Mouse (Mus musculus): ENCODE measurements around the gene Pheta2. TPM values are rescaled to one million over a fixed set of nuclear protein-coding genes. Genes with fewer than 3 reads are reported as not detected.
A peak's percentile ranks its signal among the peaks of the same experiment; 100 is the strongest.
"Not testable (repeated sequence)": the region's sequence is repeated elsewhere in the genome, so short reads cannot be mapped to it uniquely, and the experiment has no call there.

The Pheta2 gene
- polyA plus RNA-seq, 1 experiment, result 2.5 TPM

DNA sequence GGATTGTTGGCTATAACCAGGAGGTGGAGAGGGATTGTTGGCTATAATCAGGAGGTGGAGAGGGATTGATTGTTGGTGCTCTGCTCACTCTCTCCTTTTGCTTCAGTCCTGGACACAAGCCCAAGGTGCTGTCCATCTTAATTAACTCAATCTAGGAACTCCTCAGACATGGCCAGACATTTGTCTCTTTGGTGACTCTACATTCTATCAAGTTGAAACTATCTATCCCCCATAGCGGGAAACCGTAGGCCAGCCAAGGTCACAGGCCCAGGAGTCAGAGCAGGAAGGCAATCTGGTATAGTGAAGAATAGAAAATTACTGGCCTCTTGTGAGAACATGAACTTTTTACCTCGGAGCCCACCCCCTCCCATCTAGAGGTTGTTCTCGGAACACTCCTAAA, 23.5 kb downstream of the Pheta2 start:
- Histone ChIP-seq H3K27ac (ENCODE audit: insufficient read depth, low read depth, low read length) (no peak overlapping the region), H3K4me1 (ENCODE audit: control insufficient read depth, insufficient read depth, low read length) (no peaks in the 10 kb centered on the region), H3K4me3 (ENCODE audit: insufficient read depth, low read length) (no peak overlapping the region)
- no peak for TF ChIP-seq CTCF (IDR thresholded peaks at IDR 0.05; ENCODE audit: low read depth, low read length)
- TF ChIP-seq POLR2A (IDR thresholded peaks at IDR 0.05; ENCODE audit: borderline replicate concordance, low read depth, low read length), result no peak

GRCm38 (mm10) chr15:82363801-82364200, 25.1 kb downstream of the Pheta2 start:
- not testable (repeated sequence) for H3K4me3 ChIP-seq (ENCODE audit: insufficient read depth, low read length); H3K27ac ChIP-seq (ENCODE audit: insufficient read depth, low read depth, low read length); H3K4me1 ChIP-seq (ENCODE audit: control insufficient read depth, insufficient read depth, low read length)

DNA sequence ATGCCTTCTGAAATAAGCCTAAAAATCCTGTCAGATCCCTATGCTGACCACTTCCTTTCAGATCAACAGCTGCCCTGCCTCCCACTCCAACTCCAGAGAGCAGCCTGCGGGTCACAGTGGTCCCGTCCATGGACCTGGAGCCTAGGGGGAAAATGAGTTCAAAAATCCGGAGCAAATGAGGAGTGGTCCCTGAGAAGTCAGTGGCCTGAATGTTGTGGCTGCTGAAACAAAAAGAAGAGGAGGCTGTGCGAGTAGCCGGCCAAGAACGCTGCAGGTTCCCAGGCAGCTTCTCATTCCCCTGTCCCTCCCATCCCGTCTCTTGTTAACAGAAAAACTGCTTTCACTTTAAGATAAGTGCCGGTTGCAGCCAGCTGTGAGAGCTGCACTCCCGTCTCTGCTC, 25.8 kb downstream of the Pheta2 start:
- peak overlapping the region; percentile 36 for H3K4me3 ChIP-seq (ENCODE audit: insufficient read depth, low read length)
- not testable (repeated sequence) for H3K4me1 ChIP-seq (ENCODE audit: control insufficient read depth, insufficient read depth, low read length); H3K27ac ChIP-seq (ENCODE audit: insufficient read depth, low read depth, low read length)

GRCm38 (mm10) chr15:82368146-82368545, 29.4 kb downstream of the Pheta2 start:
- TF ChIP-seq CTCF (IDR thresholded peaks at IDR 0.05; ENCODE audit: low read depth, low read length) (no peak), POLR2A (IDR thresholded peaks at IDR 0.05; ENCODE audit: borderline replicate concordance, low read depth, low read length) (no peak)
- H3K4me1 ChIP-seq (ENCODE audit: control insufficient read depth, insufficient read depth, low read length), result no peaks in the 10 kb centered on the region
- no peak overlapping the region for H3K4me3 ChIP-seq (ENCODE audit: insufficient read depth, low read length)
- H3K27ac ChIP-seq (ENCODE audit: insufficient read depth, low read depth, low read length), result no peak overlapping the region

DNA sequence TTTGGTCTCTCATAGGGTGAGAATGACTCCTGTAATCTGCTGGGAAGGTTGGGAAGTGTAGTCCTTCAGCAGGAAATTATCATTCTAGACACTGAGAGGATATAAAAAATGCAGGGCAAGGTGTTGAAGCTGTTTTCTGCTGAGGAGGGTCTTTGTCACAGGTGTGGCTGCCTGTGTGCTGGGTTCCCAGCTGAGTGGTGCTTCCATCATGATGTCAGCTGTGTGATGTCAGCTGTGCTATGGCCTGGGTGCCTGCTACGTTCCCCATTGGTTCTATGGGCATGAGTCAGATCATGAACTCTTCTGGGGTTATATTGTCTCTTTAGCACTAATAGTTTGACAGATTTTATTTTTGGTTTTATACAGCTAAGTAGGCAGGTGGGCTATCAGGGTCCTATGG, 30.1 kb downstream of the Pheta2 start:
- Histone ChIP-seq H3K4me3 (ENCODE audit: insufficient read depth, low read length) (no peak overlapping the region), H3K4me1 (ENCODE audit: control insufficient read depth, insufficient read depth, low read length) (no peaks in the 10 kb centered on the region), H3K27ac (ENCODE audit: insufficient read depth, low read depth, low read length) (no peak overlapping the region)
- TF ChIP-seq POLR2A (IDR thresholded peaks at IDR 0.05; ENCODE audit: borderline replicate concordance, low read depth, low read length), result no peak
- no peak for TF ChIP-seq CTCF (IDR thresholded peaks at IDR 0.05; ENCODE audit: low read depth, low read length)

- Histone ChIP-seq H3K4me3 (ENCODE audit: insufficient read depth, low read length) (no peak overlapping the region), H3K4me1 (ENCODE audit: control insufficient read depth, insufficient read depth, low read length) (no peaks in the 10 kb centered on the region), H3K27ac (ENCODE audit: insufficient read depth, low read depth, low read length) (no peak overlapping the region)
- TF ChIP-seq POLR2A (IDR thresholded peaks at IDR 0.05; ENCODE audit: borderline replicate concordance, low read depth, low read length) (no peak), CTCF (IDR thresholded peaks at IDR 0.05; ENCODE audit: low read depth, low read length) (no peak)
These were observed 33.7 kb downstream of the Pheta2 start for GRCm38 (mm10) chr15:82372446-82372845.

GRCm38 (mm10) chr15:82372991-82373390, 34.2 kb downstream of the Pheta2 start:
- Histone ChIP-seq H3K27ac (ENCODE audit: insufficient read depth, low read depth, low read length) (no peak overlapping the region), H3K4me3 (ENCODE audit: insufficient read depth, low read length) (no peak overlapping the region), H3K4me1 (ENCODE audit: control insufficient read depth, insufficient read depth, low read length) (no peaks in the 10 kb centered on the region)
- TF ChIP-seq CTCF (IDR thresholded peaks at IDR 0.05; ENCODE audit: low read depth, low read length), result no peak
- TF ChIP-seq POLR2A (IDR thresholded peaks at IDR 0.05; ENCODE audit: borderline replicate concordance, low read depth, low read length), result no peak

DNA sequence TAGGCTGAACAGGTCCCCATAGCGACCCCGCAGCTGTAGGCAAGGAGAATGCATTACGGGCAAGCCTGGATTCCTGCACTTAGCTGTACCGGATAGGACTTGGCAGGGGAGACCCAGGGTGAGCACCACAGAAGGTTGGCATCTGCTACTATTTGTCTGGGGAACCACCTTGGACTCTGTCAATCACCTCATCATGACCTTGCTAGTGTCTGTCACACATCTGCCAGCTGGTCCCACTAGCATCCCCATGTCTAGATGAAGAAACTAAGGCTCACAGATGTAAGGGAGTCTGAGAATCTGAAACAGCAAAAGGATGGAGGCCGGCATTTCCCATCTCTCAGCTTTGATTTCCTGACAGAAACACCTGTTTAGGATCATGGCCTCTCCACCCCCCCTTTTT, 35.7 kb downstream of the Pheta2 start:
- no peak for TF ChIP-seq CTCF (IDR thresholded peaks at IDR 0.05; ENCODE audit: low read depth, low read length)
- TF ChIP-seq POLR2A (IDR thresholded peaks at IDR 0.05; ENCODE audit: borderline replicate concordance, low read depth, low read length), result no peak
- Histone ChIP-seq H3K27ac (ENCODE audit: insufficient read depth, low read depth, low read length) (no peak overlapping the region), H3K4me1 (ENCODE audit: control insufficient read depth, insufficient read depth, low read length) (0 out of 2 replicates have a peak, but pooled peaks cover under 1% of the 10 kb centered on the region), H3K4me3 (ENCODE audit: insufficient read depth, low read length) (no peak overlapping the region)

DNA sequence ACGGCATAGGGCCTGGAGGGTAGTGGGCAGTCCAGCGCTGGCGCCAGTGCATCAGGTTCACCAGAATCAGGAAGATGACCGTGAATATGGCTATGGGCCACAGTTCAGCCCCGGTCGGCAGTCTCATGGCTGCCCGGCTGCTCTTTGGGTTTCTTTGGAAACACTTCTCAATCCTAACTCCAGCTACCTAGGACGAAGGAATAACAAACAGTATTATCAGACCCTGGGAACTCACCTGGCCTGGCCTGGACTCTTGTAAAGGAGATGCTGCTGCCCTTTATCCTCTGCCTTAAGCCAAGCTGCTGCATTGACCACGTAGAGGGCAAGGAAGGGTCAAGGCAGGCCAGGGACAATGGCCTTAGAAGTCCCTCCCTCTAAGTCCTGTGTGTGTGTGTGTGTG, 37.1 kb downstream of the Pheta2 start:
- Histone ChIP-seq H3K27ac (ENCODE audit: insufficient read depth, low read depth, low read length) (no peak overlapping the region), H3K4me3 (ENCODE audit: insufficient read depth, low read length) (no peak overlapping the region), H3K4me1 (ENCODE audit: control insufficient read depth, insufficient read depth, low read length) (0 out of 2 replicates have a peak, but pooled peaks cover 3% of the 10 kb centered on the region)
- no peak for TF ChIP-seq CTCF (IDR thresholded peaks at IDR 0.05; ENCODE audit: low read depth, low read length)
- TF ChIP-seq POLR2A (IDR thresholded peaks at IDR 0.05; ENCODE audit: borderline replicate concordance, low read depth, low read length), result no peak

DNA sequence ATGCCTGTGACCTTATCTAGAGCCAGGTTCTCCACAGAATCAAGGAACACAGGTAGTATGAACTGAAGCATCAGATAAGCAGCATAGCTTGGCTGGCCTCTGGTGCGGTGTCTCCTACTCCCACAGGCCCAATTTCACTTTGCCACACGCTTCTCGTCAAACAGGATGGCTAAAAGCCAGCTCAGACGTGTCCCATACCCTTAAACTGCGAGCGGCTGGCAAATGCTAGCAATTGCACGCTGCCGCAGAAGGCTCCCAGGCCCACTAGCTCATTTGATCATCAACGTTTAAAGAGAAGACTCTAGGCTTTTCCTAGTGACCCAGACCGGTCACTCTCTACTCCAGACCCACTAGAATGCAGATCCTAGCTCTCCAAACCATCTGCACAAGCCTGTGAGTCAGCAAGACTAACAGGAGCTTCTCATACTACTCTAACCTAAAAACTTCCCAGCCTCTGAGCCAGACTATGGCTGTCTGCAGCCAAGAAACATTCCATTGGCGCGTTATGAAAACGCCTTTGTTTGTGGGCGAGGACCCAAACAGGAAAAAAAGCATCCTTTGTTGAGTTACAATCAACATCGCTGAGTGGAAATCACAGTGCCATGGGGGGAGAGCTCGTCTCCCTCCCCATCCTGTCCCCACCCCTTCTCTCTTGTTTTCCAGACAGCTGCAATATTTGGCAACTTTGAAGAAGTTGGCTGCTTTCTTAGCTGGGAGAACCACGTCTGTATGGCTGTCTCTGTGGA, 37.8 kb downstream of the Pheta2 start:
- no peak overlapping the region for H3K4me3 ChIP-seq (ENCODE audit: insufficient read depth, low read length)
- 0 out of 2 replicates have a peak, but pooled peaks cover 3% of the 10 kb centered on the region for H3K4me1 ChIP-seq (ENCODE audit: control insufficient read depth, insufficient read depth, low read length)
- no peak overlapping the region for H3K27ac ChIP-seq (ENCODE audit: insufficient read depth, low read depth, low read length)
- no peak for TF ChIP-seq POLR2A (IDR thresholded peaks at IDR 0.05; ENCODE audit: borderline replicate concordance, low read depth, low read length)
- no peak for TF ChIP-seq CTCF (IDR thresholded peaks at IDR 0.05; ENCODE audit: low read depth, low read length)

- H3K4me3 ChIP-seq (ENCODE audit: insufficient read depth, low read length), result no peak overlapping the region
- H3K4me1 ChIP-seq (ENCODE audit: control insufficient read depth, insufficient read depth, low read length), result 0 out of 2 replicates have a peak, but pooled peaks cover 3% of the 10 kb centered on the region
- no peak for TF ChIP-seq POLR2A (IDR thresholded peaks at IDR 0.05; ENCODE audit: borderline replicate concordance, low read depth, low read length)
- no peak for TF ChIP-seq CTCF (IDR thresholded peaks at IDR 0.05; ENCODE audit: low read depth, low read length)
- H3K27ac ChIP-seq (ENCODE audit: insufficient read depth, low read depth, low read length), result no peak overlapping the region
These were observed 39.0 kb downstream of the Pheta2 start for GRCm38 (mm10) chr15:82377701-82378100.
